Mouse (Mus musculus): ENCODE results near the gene Slc7a15. TPM values are rescaled to one million over a fixed set of nuclear protein-coding genes. Genes with fewer than 3 reads are reported as not detected.
"Not testable (repeated sequence)": the region's sequence is repeated elsewhere in the genome, so short reads cannot be mapped to it uniquely, and the experiment has no call there.

The Slc7a15 gene
- total and polyA plus RNA-seq, 3 experiments, result not detected

GRCm38 (mm10) chr12:8618271-8618670 is 19.4 kb upstream of the Slc7a15 start:
- Histone ChIP-seq H3K4me3 (ENCODE audit: control insufficient read depth in 1 of 2, insufficient read depth in 1 of 2, low read depth in 2 of 2, low read length in 2 of 2) (no peak overlapping the region), H3K27ac (ENCODE audit: control insufficient read depth, low read depth, low read length) (no peak overlapping the region), H3K79me2 (ENCODE audit: control insufficient read depth, insufficient read depth, low read length, poor library complexity) (no peaks in the 10 kb centered on the region), H3K9ac (ENCODE audit: control insufficient read depth, low read depth, low read length, poor library complexity, severe bottlenecking) (no peak overlapping the region), H3K36me3 (ENCODE audit: control insufficient read depth in 1 of 2, insufficient read depth in 2 of 2, low read length in 2 of 2) (no peaks in the 10 kb centered on the region), H3K4me1 (ENCODE audit: control insufficient read depth in 1 of 2, insufficient read depth in 2 of 2, low read length in 2 of 2) (no peaks in the 10 kb centered on the region), H3K9me3 (replicated peaks; ENCODE audit: insufficient read depth, low read length) (no peaks in the 10 kb centered on the region), H3K27me3 (ENCODE audit: control insufficient read depth in 1 of 2, insufficient read depth in 2 of 2, low read length in 2 of 2) (no peaks in the 10 kb centered on the region)
- TF ChIP-seq BHLHE40 (IDR thresholded peaks at IDR 0.05; ENCODE audit: borderline replicate concordance, low read depth, low read length) (no peak), GABPA (IDR thresholded peaks at IDR 0.05; ENCODE audit: low read depth, low read length) (no peak), EP300 (IDR thresholded peaks at IDR 0.05; ENCODE audit: low read depth in 1 of 2, low read length in 2 of 2) (no peak), KAT2A (conservative IDR thresholded peaks at IDR 0.05; ENCODE audit: low read depth, low read length) (no peak), CHD2 (IDR thresholded peaks at IDR 0.05; ENCODE audit: low read length) (no peak), ETS1 (IDR thresholded peaks at IDR 0.05; ENCODE audit: low read depth, low read length) (no peak), HCFC1 (IDR thresholded peaks at IDR 0.05; ENCODE audit: low read depth, low read length) (no peak)
- DNase-seq (ENCODE audit: low read depth, low spot score), result no peak

DNA sequence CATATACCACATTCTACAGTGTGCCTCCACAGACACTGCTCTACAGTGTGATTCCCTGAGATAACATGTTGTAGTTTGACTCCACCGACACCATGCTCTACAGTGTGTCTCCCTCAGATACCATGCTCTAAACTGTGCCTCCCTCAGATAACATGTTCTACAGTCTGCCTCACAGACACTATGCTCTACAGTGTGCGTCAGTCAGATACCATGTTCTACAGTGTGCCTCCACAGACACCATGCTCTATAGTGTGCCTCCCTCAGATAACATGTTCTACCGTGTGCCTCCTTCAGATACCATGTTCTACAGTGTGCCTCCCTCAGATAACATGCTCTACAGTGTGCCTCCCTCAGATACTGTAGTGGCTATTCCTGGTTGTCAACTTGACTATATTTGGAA is 10.2 kb upstream of the Slc7a15 start:
- Histone ChIP-seq H3K9ac (ENCODE audit: control insufficient read depth, low read depth, low read length, poor library complexity, severe bottlenecking) (no peak overlapping the region), H3K4me3 (ENCODE audit: control insufficient read depth in 1 of 2, insufficient read depth in 1 of 2, low read depth in 2 of 2, low read length in 2 of 2) (no peak overlapping the region), H3K36me3 (ENCODE audit: control insufficient read depth in 1 of 2, insufficient read depth in 2 of 2, low read length in 2 of 2) (no peaks in the 10 kb centered on the region), H3K79me2 (ENCODE audit: control insufficient read depth, insufficient read depth, low read length, poor library complexity) (no peaks in the 10 kb centered on the region), H3K27ac (ENCODE audit: control insufficient read depth, low read depth, low read length) (no peak overlapping the region), H3K4me1 (ENCODE audit: control insufficient read depth in 1 of 2, insufficient read depth in 2 of 2, low read length in 2 of 2) (no peaks in the 10 kb centered on the region), H3K9me3 (replicated peaks; ENCODE audit: insufficient read depth, low read length) (no peaks in the 10 kb centered on the region), H3K27me3 (ENCODE audit: control insufficient read depth in 1 of 2, insufficient read depth in 2 of 2, low read length in 2 of 2) (peaks cover 0 to 1% of the 10 kb centered on the region in 2 experiments; a peak in 1 of 4 replicates)
- DNase-seq (ENCODE audit: low read depth, low spot score), result no peak
- TF ChIP-seq TCF12 (IDR thresholded peaks at IDR 0.05; ENCODE audit: low read depth, low read length) (no peak), TAL1 (IDR thresholded peaks at IDR 0.05; ENCODE audit: low read length) (peak; percentile 36; the same call in 1 of the 2 replicates)

GRCm38 (mm10) chr12:8595611-8596010 is 3.3 kb downstream of the Slc7a15 start:
- Histone ChIP-seq H3K36me3 (ENCODE audit: control insufficient read depth in 1 of 2, insufficient read depth in 2 of 2, low read length in 2 of 2) (no peaks in the 10 kb centered on the region), H3K79me2 (ENCODE audit: control insufficient read depth, insufficient read depth, low read length, poor library complexity) (no peaks in the 10 kb centered on the region), H3K9me3 (replicated peaks; ENCODE audit: insufficient read depth, low read length) (no peaks in the 10 kb centered on the region), H3K9ac (ENCODE audit: control insufficient read depth, low read depth, low read length, poor library complexity, severe bottlenecking) (no peak overlapping the region), H3K27me3 (ENCODE audit: control insufficient read depth in 1 of 2, insufficient read depth in 2 of 2, low read length in 2 of 2) (no peaks in the 10 kb centered on the region), H3K4me1 (ENCODE audit: control insufficient read depth in 1 of 2, insufficient read depth in 2 of 2, low read length in 2 of 2) (no peaks in the 10 kb centered on the region), H3K4me3 (ENCODE audit: control insufficient read depth in 1 of 2, insufficient read depth in 1 of 2, low read depth in 2 of 2, low read length in 2 of 2) (no peak overlapping the region), H3K27ac (ENCODE audit: control insufficient read depth, low read depth, low read length) (no peak overlapping the region)
- DNase-seq (ENCODE audit: low read depth, low spot score), result no peak
- TF ChIP-seq SIN3A (IDR thresholded peaks at IDR 0.05; ENCODE audit: low read length), result no peak
- no peak for TF ChIP-seq ZNF384 (IDR thresholded peaks at IDR 0.05; ENCODE audit: low read depth, low read length)
- no peak for TF ChIP-seq CHD2 (IDR thresholded peaks at IDR 0.05; ENCODE audit: low read length)
- TF ChIP-seq RAD21 (IDR thresholded peaks at IDR 0.05; ENCODE audit: low read depth, low read length), result no peak
- TF ChIP-seq MEF2A (IDR thresholded peaks at IDR 0.05; ENCODE audit: extremely low read depth, insufficient replicate concordance, low read depth, low read length, poor library complexity, severe bottlenecking), result no peak
- no peak for TF ChIP-seq KAT2A (conservative IDR thresholded peaks at IDR 0.05; ENCODE audit: low read depth, low read length)
- no peak for TF ChIP-seq NELFE (IDR thresholded peaks at IDR 0.05; ENCODE audit: low read depth, low read length)
- TF ChIP-seq ZC3H11A (IDR thresholded peaks at IDR 0.05; ENCODE audit: low read depth, low read length), result no peak
- TF ChIP-seq MYB (IDR thresholded peaks at IDR 0.05; ENCODE audit: low read depth, low read length), result no peak
- no peak for TF ChIP-seq CHD1 (IDR thresholded peaks at IDR 0.05; ENCODE audit: low read depth, low read length)
- TF ChIP-seq BHLHE40 (IDR thresholded peaks at IDR 0.05; ENCODE audit: borderline replicate concordance, low read depth, low read length), result no peak
- no peak for TF ChIP-seq USF1 (IDR thresholded peaks at IDR 0.05; ENCODE audit: low read depth, low read length)

DNA sequence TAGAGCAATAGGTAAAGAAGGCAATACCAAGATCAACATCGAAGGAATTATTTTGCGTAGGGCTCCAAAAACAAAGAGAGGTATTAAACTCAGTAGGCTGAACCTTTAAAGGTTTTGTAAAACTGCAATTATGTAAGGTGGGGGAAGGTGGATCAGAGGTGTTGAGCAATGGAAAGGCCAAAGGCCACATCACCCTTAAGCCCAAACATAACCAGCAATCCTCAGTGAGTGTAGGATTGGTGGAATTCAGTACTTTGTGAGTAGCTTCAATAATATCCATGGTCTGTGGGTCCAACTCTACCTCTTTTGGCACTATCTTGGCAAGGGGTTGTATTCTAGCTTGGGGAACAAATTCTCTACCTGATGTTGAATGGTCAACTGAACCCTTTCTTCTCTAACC is 7.5 kb downstream of the Slc7a15 start:
- H3K4me3 ChIP-seq (ENCODE audit: control insufficient read depth in 1 of 2, insufficient read depth in 1 of 2, low read depth in 2 of 2, low read length in 2 of 2); H3K4me1 ChIP-seq (ENCODE audit: control insufficient read depth in 1 of 2, insufficient read depth in 2 of 2, low read length in 2 of 2); H3K79me2 ChIP-seq (ENCODE audit: control insufficient read depth, insufficient read depth, low read length, poor library complexity); H3K27me3 ChIP-seq (ENCODE audit: control insufficient read depth in 1 of 2, insufficient read depth in 2 of 2, low read length in 2 of 2); H3K36me3 ChIP-seq (ENCODE audit: control insufficient read depth in 1 of 2, insufficient read depth in 2 of 2, low read length in 2 of 2); H3K9me3 ChIP-seq (replicated peaks; ENCODE audit: insufficient read depth, low read length); DNase-seq (ENCODE audit: low read depth, low spot score); H3K27ac ChIP-seq (ENCODE audit: control insufficient read depth, low read depth, low read length); H3K9ac ChIP-seq (ENCODE audit: control insufficient read depth, low read depth, low read length, poor library complexity, severe bottlenecking): not testable (repeated sequence)

Measured in MEL (cell line).